In the genomic region with DNA sequence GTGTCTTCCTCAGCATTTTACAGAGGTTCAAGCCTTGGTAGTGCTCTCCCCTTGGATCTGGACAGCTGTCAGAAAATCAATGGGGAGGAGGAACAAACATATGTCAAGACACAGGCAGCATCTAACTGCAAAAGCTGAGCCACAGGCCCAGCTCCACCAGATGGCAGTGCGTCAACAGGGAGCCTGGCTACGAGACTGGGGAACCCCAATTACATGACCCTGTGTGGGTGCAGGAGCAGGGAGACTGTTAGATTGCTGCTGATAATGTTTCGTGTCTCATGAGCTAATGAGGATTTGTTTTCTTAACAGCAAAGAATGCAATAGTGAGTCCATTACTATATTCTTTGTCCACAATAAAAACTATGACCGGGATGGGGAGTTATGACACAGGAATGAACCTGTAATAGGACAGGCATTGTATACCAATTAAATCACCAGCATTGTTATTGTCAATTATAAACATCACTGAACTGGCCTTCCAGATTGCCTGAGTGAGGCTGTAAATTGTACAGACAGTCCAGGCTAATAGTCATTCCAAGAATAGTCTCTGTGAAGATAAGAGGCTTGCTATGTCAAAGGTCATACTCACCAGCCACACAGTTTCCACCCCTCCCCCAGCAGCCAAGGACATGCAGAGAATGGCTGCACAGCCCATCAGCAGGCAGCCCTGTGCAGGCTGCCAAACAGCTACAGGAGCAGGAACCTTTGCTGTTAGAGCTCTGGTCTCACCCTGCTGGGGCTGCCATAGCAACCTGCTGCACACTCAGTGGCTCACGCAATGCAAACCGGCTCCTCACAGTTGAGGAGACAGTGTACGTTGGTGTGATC, we compare ENCODE assay signal across 8 mouse cellular contexts. TPM values are rescaled to one million over a fixed set of nuclear protein-coding genes. Genes with fewer than 3 reads are reported as not detected.
DNase-seq lines count a peak whose midpoint lies in the region; ATAC-seq and TF ChIP-seq lines count a peak whose summit lies in the region.

No protein-coding gene starts in this region.

- H3K4me2 ChIP-seq in forebrain, embryonic 15.5 days (replicated peaks) = no peak overlapping the region
- no peak overlapping the region for H3K4me2 ChIP-seq in liver, embryonic 15.5 days
- H3K4me2 ChIP-seq in neural tube, embryonic 15.5 days = 0 out of 2 replicates have a peak overlapping the region, but pooled peaks have one; percentile 5

- peak; percentile 2 for DNase-seq in B cell, adult 2 months
- DNase-seq in brain, embryonic 14.5 days (ENCODE audit: low read depth) = peak; percentile 86
- DNase-seq in layer of hippocampus, adult 11-12 months (ENCODE audit: low spot score) = peak; percentile 80
- DNase-seq in thymus, postnatal 25 days = peak; percentile 25

- TF ChIP-seq CTCF in brain, embryonic 14.5 days (IDR thresholded peaks at IDR 0.05; ENCODE audit: borderline replicate concordance, extremely low read depth, insufficient read depth, insufficient read length) = peak; percentile 91

- no peak overlapping the region for H3K9ac ChIP-seq in forebrain, embryonic 15.5 days (replicated peaks)
- H3K9ac ChIP-seq in liver, embryonic 15.5 days = no peak overlapping the region
- no peak overlapping the region for H3K9ac ChIP-seq in neural tube, embryonic 15.5 days (replicated peaks)

- no peaks in the 10 kb centered on the region for H3K36me3 ChIP-seq in forebrain, embryonic 15.5 days
- H3K36me3 ChIP-seq in liver, embryonic 15.5 days (replicated peaks) = no peaks in the 10 kb centered on the region
- H3K36me3 ChIP-seq in neural tube, embryonic 15.5 days = no peaks in the 10 kb centered on the region

- H3K4me1 ChIP-seq in forebrain, embryonic 15.5 days = peaks cover 11% of the 10 kb centered on the region
- no peaks in the 10 kb centered on the region; the same call in 1 of the 2 replicates for H3K4me1 ChIP-seq in liver, embryonic 15.5 days (replicated peaks)
- H3K4me1 ChIP-seq in neural tube, embryonic 15.5 days = peaks cover 14% of the 10 kb centered on the region

- H3K9me3 ChIP-seq in forebrain, embryonic 15.5 days = no peaks in the 10 kb centered on the region
- no peaks in the 10 kb centered on the region for H3K9me3 ChIP-seq in liver, embryonic 15.5 days (replicated peaks)
- no peaks in the 10 kb centered on the region for H3K9me3 ChIP-seq in neural tube, embryonic 15.5 days (replicated peaks)

- no peak for TF ChIP-seq POLR2A in brain, embryonic 14.5 days (IDR thresholded peaks at IDR 0.05; ENCODE audit: borderline replicate concordance, extremely low read depth, insufficient read depth, insufficient read length, poor library complexity, severe bottlenecking)

- no peak overlapping the region for H3K4me3 ChIP-seq in forebrain, embryonic 15.5 days
- no peak overlapping the region for H3K4me3 ChIP-seq in liver, embryonic 15.5 days (replicated peaks)
- H3K4me3 ChIP-seq in neural tube, embryonic 15.5 days (replicated peaks) = no peak overlapping the region

- peak; percentile 93 for ATAC-seq in forebrain, embryonic 15.5 days (replicated peaks)
- ATAC-seq in hematopoietic stem cell, adult 5-6 weeks (replicated peaks in 1 of 2; ENCODE audit: insufficient read depth in 1 of 2, low FRiP score in 2 of 2, low TSS enrichment in 1 of 2, low read depth in 1 of 2, poor library complexity in 2 of 2, severe bottlenecking in 2 of 2) = peak; percentile 88 to 92
- ATAC-seq in liver, embryonic 15.5 days (ENCODE audit: insufficient read depth) = peak; percentile 67
- peak; percentile 93 for ATAC-seq in neural tube, embryonic 15.5 days (ENCODE audit: low FRiP score)

- 10% methylated on average over 7 of the region's 7 CpGs for WGBS in forebrain, embryonic 15.5 days
- WGBS in liver, embryonic 15.5 days (ENCODE audit: insufficient replicate concordance) = 19% methylated on average over 7 of the region's 7 CpGs
- WGBS in neural tube, embryonic 15.5 days = 9% methylated on average over 7 of the region's 7 CpGs

- H3K27ac ChIP-seq in forebrain, embryonic 15.5 days (replicated peaks) = 0 out of 2 replicates have a peak overlapping the region, but pooled peaks have one; percentile 19
- no peak overlapping the region for H3K27ac ChIP-seq in liver, embryonic 15.5 days (replicated peaks)
- H3K27ac ChIP-seq in neural tube, embryonic 15.5 days (replicated peaks) = peak overlapping the region; percentile 30

- H3K27me3 ChIP-seq in forebrain, embryonic 15.5 days = no peaks in the 10 kb centered on the region
- H3K27me3 ChIP-seq in liver, embryonic 15.5 days = no peaks in the 10 kb centered on the region
- H3K27me3 ChIP-seq in neural tube, embryonic 15.5 days (replicated peaks) = no peaks in the 10 kb centered on the region

RNA-seq across cellular contexts. Expression of a gene that starts 58.8 kb away (rescaled TPM):
- polyA plus RNA-seq in brain, embryonic 14.5 days (2012; rRNA removed) = 0.42 and 0.55 TPM in 2 replicates
- 0.15 and 0.22 TPM in 2 replicates for polyA plus RNA-seq in forebrain, embryonic 15.5 days (2015; fragmentation: Nextera tagmentation; extraction: Ambion mirVana)
- not detected in 2 replicates for total RNA-seq in hematopoietic stem cell, adult 5-6 weeks (2017)
- polyA plus RNA-seq in liver, embryonic 15.5 days (2015; fragmentation: Nextera tagmentation; extraction: Ambion mirVana) = not detected in 2 replicates
- 0.17 and 0.20 TPM in 2 replicates for polyA plus RNA-seq in neural tube, embryonic 15.5 days (2015; fragmentation: Nextera tagmentation; extraction: Ambion mirVana)

Comparison
In these comparisons a context has a peak if more than half of its experiments do, and no peak if none do; other contexts are left out.
1. DNase-seq: peak in every context shown above with its lines; median percentile 86 in brain, embryonic 14.5 days; 80 in layer of hippocampus, adult 11-12 months; 25 in thymus, postnatal 25 days; 2 in B cell, adult 2 months.